Mouse (Mus musculus): ENCODE results near the gene Akap13. TPM values are rescaled to one million over a fixed set of nuclear protein-coding genes. Genes with fewer than 3 reads are reported as not detected.
A peak's percentile ranks its signal among the peaks of the same experiment; 100 is the strongest.

Gene Akap13
- total RNA-seq, 4 experiments from 2014 or later: 70.2 to 79.8 (median 75.9) TPM

DNA sequence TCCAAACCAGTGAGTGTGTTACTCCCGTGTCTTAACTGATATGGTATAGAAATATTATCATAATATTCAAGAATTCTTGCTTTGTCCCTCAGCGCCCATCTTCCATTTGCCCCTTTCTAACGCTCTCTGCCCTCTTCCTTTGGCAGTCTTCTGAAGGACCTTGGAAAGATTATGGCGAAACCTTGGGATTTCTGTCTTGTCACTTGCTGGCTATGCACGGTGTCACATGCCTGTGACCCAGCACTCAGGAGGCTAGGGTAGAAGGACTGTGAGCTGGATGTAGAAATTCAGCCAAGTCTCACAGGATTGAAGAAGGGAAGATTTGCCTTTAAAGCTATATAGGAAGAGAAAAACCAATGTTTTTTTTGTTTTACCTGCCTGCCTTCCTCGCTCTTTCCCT lies 212.2 kb downstream of the Akap13 start:
- no peak for DNase-seq (ENCODE audit: low spot score)

- no peak for DNase-seq (ENCODE audit: low spot score)
These were observed 213.1 kb downstream of the Akap13 start for GRCm38 (mm10) chr7:75668396-75668795.

DNA sequence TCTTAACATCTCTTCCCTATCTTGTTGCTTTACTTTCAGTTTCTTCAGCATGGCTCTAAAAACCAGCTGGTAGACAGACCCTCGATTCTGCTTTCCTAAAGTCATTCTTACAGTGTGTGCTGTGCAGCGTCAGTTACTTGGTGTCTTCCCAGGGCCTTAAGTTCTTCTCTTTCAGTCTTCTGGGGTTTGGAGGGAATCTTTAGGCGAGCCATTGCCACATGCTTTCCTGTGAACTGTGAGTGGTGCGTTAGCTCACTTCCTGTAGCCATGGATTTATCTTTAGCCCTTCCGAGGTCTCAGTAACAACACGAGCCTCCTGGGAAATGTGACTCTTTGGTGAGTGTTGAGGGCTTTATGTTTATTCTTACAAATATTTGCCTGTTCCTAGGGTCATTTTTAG lies 214.1 kb downstream of the Akap13 start:
- DNase-seq (ENCODE audit: low spot score): peak; percentile 58

DNA sequence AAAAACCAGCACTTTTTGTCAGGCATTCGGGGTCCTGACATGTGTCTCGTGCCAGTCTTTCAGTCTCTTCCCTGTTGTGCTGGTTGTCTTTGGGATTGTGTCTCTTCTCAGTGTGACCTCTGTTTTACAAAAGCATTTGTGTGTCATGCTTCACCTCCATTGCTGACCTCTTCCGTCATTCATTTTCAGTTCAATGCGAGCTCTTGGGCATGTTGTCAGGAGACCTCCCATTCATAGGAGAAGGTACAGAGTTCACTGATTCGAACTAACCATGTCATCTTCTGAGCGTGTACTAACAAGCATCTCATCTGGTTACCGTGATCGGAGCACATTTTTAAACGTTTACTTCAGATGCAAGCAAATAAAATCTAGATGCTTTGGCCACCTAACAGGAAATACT lies 224.3 kb downstream of the Akap13 start:
- no peak for DNase-seq (ENCODE audit: low spot score)

DNA sequence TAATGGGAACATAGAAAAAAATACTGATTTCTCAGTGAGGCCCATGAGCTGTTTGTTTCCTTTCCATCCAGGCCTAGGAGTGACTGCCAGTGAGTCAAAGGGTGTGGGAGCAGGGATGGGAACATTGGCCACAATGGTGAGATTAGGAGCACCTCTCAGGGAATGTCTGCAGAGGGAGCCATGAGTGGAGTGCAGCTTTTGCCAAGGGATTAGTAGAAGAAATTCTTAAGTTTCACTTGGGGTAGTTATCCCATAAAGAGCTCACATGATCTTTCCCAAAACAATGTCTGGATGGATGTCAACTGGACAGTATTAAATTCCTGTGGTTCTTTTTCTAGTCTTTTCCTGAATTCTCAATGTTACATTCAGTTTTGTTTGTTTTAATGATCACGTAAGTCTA lies 227.6 kb downstream of the Akap13 start:
- DNase-seq (ENCODE audit: low spot score): peak; percentile 46

- DNase-seq (ENCODE audit: low spot score): no peak
These were observed 228.1 kb downstream of the Akap13 start for GRCm38 (mm10) chr7:75683410-75683809.

- no peak for DNase-seq (ENCODE audit: low spot score)
These were observed 229.6 kb downstream of the Akap13 start for GRCm38 (mm10) chr7:75684976-75685375.

- DNase-seq (ENCODE audit: low spot score): no peak
These were observed 230.9 kb downstream of the Akap13 start for GRCm38 (mm10) chr7:75686046-75686826.

DNA sequence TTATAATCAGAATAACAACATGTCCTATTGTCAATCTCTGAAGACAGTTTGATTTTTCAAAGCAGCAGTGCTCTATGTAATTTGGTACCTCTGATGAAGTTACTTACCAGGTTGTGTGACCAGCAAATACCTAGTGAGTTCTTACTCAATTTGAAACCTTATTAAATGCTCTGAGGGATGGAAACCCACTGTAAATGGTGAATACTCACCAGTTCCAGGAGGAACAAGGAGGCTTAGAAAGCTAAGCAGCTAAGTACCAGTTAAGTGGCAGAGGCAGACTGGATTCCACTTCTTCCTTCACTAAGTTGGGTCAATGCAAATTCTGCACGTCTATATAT lies 231.5 kb downstream of the Akap13 start:
- DNase-seq (ENCODE audit: low spot score): no peak

DNA sequence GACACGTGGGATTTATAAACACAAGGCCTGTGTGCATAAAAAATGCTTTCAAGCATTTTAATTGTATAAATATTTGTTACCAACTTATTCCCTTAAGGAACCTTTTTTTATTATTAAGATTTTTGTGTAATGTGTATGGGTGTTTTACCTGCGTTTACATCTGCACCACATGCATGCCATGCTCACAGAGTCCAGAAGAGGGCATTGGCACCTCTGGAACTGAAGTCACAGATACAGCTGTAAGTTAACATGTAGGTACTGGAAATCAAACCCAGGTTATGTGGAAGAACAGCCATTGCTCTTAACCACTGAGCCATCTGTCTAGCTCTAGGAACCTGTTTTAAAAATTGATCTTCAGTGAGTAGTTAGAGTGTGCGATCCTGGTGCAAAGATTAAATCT lies 232.8 kb downstream of the Akap13 start:
- no peak for DNase-seq (ENCODE audit: low spot score)

DNA sequence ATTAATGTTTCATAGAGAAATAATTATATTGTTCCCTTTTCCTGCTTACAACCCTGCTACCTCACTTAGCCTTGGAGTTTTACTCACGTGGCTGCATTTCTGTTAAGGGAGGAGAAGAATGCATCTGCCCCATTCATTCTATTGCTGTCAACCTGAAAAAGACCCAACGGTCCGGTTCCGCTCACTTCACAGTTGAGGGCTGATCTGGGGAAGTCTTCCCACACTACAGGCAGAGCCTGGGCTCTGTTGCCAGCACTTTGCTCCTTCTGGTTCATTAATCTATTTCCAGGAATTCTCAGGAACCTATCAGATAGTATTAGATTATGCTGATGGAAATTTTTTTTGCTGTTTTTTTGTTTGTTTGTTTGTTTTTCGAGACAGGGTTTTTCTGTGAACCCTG lies 239.4 kb downstream of the Akap13 start:
- no peak for DNase-seq (ENCODE audit: low spot score)

DNA sequence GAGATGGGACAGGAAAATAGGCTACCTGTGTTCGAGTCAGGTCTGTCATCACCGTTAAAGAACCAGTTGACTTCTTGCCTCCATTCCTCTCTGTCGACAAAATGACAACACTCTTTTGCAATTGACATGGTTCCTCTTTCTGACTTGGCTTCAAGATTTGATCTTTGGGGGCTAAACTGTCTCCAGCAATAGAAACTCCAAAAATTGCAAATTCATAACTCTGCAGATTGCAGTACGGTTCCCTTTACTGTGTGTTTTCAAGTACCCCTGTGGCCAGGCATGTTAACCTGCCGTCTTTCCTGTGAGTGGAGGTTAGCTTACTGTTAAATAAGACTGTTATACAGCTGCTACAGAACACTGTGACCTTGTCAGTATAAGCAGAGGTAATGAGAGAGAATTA lies 244.5 kb downstream of the Akap13 start:
- no peak for DNase-seq (ENCODE audit: low spot score)

DNA sequence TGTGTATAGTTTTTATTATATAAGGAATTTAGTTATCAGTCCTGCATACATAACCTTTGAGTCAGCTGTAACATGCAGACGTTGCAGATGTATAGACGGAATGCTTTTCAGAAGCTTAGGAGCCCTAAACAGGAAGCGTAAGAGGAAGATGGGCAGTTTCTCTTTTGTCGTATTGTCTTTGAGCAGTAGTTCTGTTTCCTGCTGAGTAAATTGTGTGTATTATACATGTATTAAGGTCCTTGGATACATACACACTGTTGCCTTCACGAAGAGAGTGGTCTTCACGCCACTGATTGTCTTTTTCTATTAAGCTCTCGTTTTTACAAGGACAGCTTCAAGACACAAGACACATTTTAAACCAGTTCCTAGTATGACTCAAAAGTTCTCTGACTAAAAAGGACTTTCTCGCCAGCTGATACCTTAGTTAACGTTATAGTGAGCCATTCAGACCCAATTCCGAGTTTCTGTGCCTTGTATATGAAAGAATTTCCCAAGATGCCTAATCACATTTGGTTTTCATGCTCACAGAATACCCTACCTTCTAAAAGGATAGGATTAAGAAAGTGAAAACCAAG lies 245.5 kb downstream of the Akap13 start:
- DNase-seq (ENCODE audit: low spot score): no peak

GRCm38 (mm10) chr7:75701761-75702160 lies 246.4 kb downstream of the Akap13 start:
- no peak for DNase-seq (ENCODE audit: low spot score)

GRCm38 (mm10) chr7:75702368-75702767 lies 247.0 kb downstream of the Akap13 start:
- DNase-seq (ENCODE audit: low spot score): no peak

DNA sequence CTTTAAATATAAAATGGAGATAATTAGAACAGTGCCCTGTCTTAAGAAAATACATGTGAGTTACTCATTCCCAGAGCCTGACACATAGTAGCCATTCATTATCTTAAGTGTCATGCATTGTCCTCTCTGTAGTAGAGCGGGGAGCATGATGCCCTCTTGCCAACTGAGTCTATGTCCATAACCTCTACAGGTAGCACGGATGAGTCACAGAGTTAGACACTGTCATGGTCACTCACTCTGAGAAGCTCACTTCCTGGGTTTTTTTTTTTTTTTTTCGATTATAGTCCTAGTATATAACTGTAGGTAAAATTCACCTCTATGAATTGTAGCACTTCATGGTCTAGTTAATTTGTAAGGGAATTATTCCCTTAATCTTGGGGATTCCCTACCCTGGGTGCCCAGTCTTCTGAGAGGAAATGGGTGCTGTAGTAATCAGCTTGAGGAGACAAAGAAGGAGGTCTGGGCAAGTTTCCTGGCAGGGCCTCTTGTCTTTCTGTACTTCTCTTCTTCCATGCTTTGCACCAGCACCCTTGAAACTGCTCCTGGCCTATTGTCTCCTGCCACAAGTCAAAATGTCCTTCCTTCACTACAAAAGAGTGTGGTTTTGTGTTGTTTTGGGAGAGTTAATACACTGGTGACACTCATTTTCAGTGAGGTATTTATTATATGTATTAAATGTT lies 247.8 kb downstream of the Akap13 start:
- no peak for DNase-seq (ENCODE audit: low spot score)

DNA sequence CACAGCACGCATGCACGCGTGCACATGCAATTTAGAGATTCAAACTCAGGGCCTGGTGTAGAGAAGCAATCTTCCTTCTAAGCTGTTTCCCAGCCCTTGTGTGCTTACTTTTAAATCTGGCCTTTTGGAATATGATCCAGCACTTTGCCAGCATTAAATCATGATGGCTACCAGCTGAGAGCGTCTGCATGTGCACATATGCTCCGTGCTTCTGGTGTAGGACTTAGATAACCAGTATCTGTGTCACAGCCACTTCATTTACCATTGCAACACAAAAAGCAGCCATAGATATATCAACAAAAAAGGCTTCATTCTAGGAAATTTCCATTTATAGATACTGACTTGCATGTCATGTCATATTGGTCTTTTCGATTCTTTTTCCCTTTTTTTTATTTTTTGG lies 249.5 kb downstream of the Akap13 start:
- DNase-seq (ENCODE audit: low spot score): no peak

DNA sequence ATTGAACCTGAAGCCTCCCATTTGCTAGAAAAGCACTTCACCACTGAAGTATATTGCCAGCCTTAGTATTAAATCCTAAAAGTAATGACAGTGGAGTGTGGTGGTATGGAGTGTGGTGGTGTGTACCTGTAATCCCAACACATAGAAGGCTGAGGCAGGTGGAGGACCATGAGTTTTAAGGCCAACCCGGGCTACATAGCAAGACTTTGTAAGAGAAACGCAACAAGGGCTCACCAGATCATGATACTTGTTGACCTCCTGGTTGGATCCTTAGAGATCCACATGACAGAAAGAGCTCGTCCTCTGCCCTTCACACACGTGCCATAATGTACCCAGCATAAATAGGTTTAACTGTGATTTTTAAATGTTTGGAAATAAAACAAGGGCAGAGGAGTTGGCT lies 254.6 kb downstream of the Akap13 start:
- no peak for DNase-seq (ENCODE audit: low spot score)

DNA sequence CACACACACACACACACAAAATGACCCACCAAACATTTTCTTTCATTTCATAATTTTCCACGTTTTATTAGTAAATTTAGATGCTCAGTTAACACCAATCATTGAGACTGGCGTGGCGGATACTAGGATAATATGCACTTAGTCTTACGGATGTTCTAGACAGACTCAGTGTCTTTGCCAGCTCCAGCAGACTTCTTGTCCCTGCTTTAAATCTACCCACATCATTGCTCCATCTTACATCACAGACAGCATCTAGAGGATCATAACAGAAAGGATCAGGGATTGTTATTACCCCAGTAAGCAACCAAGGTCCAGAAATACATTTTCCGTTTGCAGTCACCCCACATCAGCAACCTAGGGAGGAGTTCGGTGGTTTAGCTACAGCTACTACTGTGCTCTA lies 255.6 kb downstream of the Akap13 start:
- no peak for DNase-seq (ENCODE audit: low spot score)

- no peak for DNase-seq (ENCODE audit: low spot score)
These were observed 256.1 kb downstream of the Akap13 start for GRCm38 (mm10) chr7:75711436-75711835.

DNA sequence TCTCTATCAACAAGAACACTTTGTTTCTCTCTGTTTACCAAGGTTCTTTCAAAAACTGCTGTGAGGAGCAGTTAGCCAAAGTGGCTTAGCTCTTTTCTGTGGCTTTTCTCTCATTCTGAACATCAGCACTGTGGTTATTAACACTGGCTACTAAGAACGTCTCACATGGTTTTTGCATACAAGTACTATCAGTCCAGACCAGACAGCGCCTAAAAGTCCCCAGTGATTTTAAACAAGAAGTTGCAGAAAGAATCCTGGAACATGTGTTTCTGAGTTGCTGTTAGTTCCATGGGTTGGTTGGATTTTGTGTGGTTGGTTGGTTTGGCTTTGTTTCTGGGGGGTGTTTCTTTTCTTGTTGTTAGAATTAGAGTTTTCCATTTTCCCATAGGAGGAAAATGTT lies 257.5 kb downstream of the Akap13 start:
- peak; percentile 38 for DNase-seq (ENCODE audit: low spot score)

DNA sequence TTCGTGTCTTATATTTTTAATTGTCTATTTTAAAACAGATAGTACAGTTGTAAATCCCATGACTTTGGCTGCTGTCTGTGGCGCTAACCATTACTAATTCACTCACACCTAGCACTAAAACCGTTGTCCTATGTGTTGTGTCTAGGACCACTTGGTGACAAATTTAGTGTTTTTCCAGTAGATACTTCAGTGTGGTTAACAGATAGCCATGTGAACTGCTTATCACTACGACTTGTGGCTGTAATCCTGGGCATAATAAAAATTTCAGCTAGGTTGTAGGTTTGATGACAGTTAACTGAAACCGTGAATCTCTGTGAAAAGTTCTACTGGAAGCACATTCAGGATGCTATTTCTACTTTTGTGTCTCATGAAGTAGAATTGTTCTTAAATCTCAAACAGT lies 258.6 kb downstream of the Akap13 start:
- DNase-seq (ENCODE audit: low spot score): no peak

DNA sequence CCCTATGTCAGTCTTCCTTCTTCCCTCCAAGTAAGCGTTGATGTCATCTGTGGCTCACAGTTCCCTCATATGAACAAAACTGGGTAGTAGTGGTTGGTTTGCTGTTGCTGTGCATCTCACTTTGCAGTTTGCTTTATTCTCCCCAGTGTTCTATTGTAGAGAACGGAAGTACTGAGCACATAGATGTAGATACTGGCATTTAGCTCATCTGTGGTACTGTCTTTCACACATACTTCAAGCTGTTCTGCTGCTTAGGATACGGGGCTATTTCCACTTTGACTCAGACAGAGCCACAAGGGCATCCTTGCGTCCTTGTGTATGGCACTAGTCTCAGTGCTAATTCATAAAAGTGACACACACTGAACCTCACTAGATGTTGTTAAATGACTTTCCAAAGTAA lies 259.7 kb downstream of the Akap13 start:
- DNase-seq (ENCODE audit: low spot score): no peak

Measured in heart, adult 8-10 months (tissue).